Mouse (Mus musculus) B cell, adult 2 months (primary cell): Measurements from ENCODE around the gene Igsf21.

ENCODE experiments used
- DNase-seq, 2 experiments: peaks; one replicate each; pipeline ENCODE4 v3.0.0; 2022

Gene Igsf21

DNA sequence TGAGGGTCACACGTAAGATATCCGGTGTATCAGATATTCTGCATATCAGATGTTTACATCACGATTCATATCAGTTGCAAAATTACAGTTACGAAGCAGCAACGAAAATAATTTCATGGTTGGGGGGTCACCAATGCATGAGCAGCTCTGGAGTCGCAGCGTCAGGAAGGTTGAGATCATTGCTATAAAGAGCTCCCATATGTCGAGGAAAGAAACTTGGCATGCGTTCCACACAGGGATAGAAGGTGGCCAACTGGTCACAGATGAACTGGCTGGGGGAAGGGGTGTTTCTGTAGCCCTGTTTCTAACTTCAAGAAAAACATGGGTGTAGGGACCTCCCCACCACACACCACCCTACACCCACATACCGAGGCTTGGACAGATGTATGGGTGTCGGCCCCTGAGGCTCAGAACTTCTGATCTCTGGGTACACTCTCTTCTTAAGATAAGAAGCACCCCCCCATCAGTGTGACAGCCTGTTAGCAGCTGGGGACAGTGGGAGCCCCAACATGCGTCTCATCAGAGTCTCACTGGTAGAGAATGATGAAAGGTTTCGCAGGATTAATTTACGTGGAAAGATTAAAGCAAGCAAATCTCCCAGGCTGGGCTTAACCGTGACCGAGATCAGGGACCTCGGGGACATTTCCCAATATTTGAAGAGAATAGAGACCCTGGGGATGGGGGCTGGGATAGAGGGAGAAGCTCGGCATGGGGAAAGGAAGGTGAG is 54.1 kb downstream of the Igsf21 start:
- no peak for DNase-seq

DNA sequence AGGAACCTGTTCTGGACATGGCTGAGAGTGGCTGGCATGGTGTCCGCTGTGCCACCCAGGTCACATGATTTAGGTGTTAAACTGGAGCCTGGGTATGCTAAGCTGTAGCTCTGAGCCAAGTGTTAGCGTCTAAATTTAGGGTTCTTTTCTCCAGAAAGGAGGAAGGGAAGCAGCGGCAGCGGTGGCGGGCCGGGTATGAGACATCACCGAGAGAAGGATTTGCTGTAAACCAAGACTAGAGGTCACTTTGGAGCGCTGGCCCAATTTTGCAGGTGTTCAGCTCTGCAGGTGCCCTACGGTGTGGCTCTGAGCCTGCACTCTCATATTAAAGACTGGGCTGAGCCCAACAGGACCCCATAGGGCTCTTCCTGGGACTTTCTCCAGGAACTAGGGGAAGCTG is 57.0 kb downstream of the Igsf21 start:
- no peak for DNase-seq

DNA sequence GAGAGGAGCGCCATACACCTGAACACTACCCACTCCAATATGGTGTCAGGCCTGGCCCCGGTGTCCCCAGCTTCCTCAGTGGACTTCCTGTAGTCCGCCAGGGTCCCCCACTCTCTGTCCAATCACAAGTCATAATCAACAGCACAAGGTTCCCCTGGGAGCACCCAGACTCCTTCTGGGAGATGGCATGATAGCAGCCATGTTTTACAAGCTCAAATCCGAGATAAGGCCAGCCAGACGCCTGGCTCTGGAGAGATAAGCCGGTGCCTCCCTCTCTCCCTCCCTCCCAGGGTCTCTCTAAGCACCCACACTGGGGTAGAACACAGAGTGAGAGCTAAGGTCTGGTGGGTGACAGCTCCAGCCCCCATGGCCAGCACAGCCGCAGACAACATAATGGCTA is 58.0 kb downstream of the Igsf21 start:
- DNase-seq = no peak

DNA sequence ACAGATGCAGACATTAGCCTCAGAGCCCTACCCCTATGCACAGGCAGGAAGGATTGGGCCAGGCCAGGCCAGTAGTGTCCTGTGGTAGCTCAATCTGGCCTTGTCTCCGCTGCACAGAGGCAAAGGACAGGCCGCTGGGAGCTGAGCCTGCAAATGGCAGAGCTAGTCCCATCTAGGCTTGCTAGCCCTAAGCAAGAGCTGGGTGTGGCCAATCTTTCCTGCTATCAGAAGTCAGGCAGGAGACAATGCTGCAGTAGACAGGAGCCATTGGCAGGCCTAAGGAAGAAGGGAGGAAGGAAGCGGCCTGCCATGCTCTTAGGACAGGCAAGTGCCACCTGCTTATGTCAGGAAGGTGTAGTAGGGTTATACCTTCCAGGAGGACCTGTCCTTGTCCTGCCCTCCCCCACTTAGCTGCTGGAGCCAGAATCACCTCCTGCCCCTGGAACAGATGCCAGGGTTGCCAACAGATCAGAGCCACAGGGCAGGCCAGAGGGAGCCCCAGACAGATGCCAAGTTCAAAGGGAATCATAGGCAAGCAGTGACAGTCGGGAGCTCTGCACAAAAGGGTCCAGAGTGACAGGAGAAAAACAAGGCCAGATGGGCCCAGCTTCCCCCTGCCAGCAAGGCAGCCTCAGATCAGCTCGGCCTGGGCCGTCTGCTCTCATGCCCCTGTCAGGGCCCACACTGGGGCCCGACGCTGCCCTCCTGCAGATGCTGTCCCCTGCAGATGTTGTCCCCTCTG is 59.0 kb downstream of the Igsf21 start:
- no peak for DNase-seq

DNA sequence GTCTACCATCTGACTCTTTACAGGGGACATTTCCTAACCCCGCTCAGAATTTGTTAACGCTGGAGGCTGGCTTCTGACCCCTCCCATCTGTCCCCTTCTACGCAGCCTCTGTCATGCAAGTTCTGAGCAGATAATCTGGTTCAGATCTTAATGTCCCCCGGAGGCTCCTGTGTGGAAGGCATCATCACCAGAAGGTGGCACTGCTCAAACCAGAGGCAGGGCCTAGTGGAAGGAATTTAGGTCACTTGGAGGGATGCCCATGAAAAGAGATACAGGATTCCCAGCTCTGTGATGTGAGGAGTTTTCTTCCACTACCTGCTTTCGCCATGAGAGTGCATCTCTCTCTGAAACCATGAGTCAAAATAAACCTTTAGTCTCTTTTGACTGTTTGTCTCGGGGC is 67.0 kb downstream of the Igsf21 start:
- no peak for DNase-seq

DNA sequence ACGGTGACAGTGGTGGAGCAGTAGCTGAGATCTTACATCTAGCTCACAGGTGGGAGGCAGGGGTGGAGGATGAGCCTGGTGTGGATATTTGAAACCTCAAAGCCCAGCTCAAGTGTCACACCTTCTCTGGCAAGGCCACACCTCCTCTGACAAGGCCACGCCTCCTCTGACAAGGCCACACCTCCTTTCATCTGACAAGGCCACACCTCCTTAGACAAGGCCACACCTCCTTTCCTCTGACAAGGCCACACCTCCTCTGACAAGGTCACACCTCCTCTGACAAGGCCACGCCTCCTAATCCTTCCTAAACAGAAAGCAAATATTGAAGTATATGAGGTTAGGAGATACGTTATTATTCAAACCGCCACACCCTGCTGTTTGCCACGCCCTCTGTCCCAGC is 69.5 kb downstream of the Igsf21 start:
- no peak for DNase-seq

DNA sequence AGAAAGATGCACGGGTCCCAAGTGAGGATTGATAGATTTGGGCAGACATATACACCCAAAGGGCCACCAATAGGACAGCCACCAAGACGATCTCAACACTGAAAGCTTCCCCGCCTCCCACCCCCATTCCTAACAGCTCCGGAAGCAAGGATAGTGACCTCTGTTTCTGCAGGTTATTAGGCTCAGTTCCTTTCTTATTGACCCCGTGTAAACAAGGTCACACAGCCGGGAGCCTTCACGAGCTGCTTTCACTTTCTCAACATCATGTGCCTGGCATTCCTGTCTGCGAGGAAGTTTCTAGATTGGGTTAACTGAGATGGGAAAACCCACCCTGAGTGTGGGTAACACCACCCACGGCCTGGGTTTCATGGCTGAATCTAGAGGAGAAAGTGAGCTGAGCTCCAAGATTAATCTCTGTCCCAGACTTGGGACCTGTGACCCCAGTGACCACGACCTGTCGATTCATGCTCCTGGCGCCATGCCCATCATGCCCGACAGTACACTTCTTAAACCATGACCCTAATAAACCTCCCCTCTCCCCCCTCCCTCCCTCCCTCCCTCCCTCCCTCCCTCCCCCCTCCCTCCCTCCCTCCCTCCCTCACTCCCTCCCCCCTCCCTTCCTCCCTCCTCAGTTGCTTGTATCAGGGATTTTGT is 72.7 kb downstream of the Igsf21 start:
- no peak for DNase-seq

DNA sequence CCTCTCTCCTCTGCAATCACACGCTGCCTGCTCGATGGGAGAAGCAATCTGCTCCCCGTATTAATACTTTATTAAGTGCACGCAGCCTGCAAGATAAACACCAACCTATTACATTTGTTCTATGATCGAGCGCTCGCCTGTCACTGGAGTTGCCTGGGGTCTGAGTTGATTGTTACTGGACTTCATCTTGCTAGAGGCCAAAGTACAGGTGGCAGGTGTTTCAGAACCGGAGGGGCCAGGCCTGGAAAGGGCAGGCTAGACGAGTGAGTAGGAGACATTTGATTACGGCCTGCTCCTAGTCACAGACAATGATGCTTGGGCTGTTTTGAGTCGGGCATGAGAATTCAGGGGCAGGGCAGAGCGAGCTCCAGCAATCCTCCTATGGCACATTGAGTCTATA is 73.5 kb downstream of the Igsf21 start:
- no peak for DNase-seq

DNA sequence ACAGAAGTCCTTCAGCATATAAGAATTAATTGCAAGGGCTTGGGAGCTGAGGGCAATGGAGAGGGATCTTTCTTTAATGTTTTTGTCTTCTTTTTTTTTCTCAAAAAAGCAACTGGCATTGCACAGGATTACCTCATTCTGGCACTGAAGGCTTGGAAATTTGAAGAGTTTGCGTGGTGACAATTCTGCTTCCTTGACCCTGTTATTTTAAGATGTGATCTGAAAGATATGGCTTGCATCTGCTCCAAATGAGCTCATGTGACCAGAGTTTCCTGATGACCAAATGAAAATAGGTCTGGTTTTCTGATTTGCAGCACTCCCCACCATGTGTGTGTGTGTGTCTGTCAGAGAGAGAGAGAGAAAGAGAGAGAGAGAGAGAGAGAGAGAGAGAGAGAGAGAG is 74.7 kb downstream of the Igsf21 start:
- no peak for DNase-seq

DNA sequence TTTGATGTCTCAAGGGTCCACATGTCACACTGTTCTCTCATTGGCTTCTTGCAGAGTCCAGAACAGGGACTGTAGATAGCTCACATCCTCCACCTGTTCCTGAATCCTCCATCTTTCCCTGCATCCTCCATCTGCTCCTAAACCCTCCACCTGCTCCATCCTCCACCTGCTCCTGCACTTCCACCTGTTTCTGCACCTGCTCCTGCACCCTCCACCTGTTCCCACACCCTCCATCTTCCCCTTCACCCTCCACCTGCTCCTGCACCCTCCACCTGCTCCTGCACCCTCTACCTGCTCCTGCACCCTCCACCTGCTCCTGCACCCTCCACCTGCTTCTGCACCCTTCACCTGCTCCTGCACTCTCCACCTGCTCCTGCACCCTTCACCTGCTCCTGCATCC is 75.4 kb downstream of the Igsf21 start:
- DNase-seq = no peak

DNA sequence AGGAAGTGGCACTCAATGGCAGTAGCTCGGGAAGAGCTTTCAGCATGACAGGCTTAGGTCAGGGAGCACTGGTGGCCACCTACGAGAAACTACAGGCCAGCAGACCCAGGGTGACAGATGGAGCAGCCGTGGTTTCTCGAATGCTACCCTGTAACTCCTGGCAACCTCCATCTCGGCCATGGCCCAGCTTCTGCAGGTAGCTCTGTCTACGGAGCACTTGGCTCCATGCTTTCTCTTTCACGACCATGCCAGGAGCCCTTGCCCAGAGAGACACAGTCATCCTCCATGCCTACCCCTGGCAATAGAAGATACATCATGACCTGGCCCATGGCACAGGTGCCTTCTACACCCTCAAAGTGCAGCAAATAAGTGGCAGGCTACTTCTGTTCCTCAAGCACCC is 80.7 kb downstream of the Igsf21 start:
- no peak for DNase-seq

DNA sequence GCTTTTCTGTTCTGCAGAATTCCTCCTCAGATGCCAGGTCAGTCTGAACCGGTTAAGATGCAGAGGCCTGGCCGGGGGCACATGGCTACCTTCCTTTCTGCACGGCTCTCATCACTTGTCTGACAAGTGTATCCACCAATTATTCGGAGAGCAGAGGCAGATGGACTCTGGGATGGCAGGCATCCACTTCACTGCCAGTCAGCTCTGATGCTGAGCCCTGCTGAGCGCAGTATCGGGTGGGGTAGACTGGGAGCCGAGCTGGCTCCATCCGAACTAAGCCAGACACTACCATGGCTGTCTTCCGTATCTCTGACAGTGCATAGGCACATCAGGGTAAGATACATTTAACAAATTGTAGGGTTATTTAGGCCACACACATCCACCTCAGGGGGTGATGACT is 81.9 kb downstream of the Igsf21 start:
- DNase-seq = no peak

DNA sequence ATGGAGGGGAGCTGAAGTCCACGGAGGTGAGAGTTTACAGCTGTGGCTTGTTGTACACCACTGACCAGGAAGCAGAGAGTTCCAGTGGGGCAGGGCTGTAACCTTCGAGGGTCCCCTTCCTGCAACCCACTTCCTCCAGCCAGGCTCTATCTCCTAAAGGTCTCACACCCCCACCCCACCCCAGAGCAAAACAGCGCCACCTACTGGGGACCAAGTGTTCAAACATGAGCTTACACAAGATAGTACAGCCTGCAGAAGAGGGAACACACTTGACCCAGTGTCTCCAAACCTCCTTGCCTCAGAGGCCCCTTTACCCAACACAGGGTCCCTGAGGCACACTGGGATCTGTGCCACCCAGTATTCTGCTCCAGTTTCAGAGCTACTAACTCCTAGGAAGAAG is 87.0 kb downstream of the Igsf21 start:
- DNase-seq = no peak

DNA sequence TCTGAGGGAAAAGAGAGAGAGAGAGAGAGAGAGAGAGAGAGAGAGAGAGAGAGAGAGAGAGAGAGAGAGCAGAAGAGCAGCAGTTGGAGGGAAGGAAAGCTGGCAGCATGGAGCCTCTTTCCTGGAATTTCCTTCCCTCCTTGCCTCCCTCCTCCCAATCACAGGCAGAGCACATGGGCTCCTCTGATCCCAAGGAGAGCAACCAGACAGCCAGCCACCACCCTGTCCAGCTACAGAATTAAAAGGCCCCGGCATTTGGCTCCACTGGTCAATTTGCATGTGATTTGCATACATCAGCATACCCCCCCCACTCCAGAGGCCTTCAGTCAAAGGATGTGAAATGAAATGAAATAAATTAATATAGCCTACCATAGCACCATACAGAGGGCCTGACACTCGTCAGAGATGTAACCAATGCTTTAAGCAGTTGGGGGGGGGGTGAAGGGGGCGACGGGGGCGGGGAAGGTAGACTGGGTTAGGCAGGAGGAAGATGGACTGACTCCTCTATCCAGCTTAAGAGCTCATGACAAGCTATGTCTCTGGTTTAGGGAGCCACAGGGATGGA is 91.6 kb downstream of the Igsf21 start:
- no peak for DNase-seq

DNA sequence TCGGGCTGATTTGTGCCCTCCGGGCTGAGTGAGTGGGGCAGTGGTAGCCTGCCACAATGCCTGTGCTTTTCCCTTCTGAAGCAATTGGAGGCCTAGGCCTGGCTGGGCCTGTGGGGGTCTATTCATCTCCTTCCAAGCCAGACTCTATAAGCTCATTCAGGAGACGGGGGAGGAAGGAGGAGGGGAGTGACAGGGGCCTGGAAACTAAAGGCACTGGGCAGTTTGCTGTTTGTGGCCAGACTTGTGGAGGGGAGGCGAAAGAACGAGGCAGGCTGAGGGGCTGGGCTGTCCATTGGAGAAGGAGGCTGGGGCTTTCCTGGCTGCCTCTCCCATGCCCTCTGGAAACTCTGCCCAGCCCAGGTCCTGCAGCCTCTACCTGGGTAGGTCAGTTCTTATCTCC is 92.1 kb downstream of the Igsf21 start:
- no peak for DNase-seq

DNA sequence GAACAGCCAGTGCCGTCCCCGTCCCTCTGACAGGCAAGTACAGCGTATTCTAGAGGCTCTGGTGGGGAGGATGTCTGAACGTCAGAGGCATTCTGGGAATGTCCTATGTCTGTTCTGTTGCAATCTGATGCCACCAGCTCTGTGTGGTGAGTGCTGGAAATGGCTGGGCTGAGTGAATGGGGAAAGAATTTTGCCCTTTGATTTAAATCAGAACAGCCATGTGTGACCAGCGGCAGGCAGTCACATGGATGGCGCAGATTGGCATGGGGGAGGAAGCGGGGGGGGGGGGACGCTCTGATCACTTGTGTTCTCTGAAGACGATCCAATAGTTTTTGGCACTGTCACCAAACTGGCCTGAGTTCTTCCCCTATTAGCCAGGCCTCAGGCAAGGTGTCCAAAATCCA is 92.9 kb downstream of the Igsf21 start:
- no peak for DNase-seq

DNA sequence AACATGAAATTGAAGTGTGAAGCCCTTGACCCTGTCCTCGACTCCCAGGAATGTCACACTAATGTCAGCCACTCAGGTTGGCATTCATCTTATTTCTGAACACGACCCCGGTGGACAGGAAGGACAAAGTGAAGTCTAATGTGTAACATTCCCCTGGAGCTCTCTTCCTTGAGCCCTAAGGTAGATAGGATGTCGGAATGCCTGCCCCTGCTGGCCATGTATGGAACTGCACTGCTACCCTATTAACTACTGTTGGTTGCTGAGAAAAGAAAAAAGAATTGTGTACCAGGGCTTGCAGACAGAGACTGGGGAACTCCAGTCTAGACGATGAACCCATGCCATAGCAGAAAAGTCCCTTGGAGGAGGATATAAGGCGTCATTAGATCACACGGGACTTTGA is 93.5 kb downstream of the Igsf21 start:
- DNase-seq = peak; percentile 19 to 24

DNA sequence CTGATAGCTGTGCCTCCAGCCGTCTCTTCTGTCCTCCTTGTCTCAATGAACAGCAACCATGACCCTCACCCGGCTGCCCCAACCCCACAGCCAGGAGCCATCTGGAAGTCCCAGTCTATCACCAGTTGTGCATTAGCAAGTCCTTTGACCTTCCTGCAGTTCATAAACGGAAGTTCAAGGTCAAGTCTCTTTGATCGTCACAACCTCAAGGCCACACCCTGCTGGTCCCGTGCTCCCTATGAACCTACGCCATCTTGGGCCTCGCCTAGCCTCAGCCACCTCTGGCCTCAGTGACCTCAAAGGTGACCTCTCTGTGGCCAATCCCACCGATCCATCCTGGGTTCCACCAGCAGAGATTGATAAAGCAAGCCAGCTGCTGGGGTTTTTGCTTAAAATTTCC is 96.9 kb downstream of the Igsf21 start:
- DNase-seq = no peak

DNA sequence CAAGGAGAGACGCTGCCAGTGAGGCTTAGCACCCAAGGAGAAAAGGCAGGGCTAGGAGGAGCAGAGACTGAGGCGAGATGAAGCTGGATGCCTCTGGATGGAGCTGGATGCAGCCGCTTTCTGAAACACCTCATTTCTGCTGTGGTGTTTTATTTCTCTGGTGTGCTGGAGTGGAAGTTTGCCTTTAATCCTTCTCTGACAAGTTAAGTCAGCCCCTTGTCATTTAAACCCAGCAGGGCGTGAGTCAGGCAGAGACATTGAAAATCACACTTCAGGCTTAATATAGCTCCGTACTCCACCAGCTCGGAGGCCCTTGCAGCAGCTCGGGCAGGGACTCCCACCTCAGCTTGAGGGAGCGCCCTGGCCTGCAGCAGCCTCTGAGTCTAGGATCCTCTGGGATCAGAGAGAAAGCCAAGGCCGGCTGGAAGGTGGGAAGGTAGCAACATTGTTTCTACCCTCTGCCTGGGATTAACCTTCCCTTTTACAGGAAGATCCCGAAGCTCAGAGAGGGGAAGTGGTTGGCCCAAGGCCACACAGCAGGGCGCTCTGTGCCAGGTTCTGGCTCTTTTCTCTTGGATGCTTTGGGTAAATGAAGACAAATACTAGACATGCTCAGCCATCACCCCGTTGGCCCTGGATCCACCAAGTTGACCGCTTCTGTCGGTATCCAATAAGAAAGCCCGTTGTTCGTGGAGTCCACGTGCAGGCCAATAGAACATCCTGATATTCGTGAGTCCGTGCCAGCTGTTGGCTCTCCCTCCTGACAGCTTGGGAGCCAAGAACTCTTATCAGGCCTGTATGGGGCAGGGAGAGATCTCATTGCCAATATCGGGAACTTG is 98.5 kb downstream of the Igsf21 start:
- DNase-seq = no peak

DNA sequence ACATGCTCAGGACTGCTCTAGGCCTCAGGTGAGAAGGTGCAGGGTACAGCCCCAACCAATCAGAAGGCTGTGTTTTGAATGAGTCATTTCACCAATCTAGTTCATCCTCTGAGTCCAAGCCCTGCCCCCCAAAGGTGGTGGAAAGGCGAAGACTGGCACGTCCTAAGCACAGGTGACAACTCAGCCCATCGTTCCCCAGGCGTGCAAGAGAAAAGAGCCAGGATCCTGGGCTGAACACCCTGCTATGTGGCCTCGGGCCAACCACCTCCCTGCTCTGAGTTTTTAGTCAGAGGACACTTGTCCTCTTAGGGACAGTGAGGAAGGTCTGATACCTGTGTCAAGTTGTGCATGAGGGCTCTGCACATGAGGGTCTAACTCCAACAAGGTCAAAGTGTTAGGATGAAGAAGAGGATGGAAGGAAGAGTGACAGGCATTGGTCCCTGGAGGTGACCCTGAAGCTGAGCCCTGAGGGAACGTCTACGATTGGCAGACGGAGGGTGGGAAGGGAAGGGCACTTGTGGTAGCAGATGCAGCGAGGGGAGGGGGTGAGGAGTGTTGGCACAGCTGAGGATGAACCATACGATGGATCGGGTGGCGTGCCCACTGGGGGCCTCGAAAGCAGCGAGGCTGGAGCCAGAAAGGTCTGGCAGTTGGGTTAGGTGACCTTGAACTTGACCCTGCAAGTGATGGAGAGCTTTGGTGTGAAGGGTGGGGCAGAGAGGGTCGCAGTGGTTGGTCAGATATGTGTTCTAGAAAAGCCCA is 99.3 kb downstream of the Igsf21 start:
- DNase-seq = no peak

DNA sequence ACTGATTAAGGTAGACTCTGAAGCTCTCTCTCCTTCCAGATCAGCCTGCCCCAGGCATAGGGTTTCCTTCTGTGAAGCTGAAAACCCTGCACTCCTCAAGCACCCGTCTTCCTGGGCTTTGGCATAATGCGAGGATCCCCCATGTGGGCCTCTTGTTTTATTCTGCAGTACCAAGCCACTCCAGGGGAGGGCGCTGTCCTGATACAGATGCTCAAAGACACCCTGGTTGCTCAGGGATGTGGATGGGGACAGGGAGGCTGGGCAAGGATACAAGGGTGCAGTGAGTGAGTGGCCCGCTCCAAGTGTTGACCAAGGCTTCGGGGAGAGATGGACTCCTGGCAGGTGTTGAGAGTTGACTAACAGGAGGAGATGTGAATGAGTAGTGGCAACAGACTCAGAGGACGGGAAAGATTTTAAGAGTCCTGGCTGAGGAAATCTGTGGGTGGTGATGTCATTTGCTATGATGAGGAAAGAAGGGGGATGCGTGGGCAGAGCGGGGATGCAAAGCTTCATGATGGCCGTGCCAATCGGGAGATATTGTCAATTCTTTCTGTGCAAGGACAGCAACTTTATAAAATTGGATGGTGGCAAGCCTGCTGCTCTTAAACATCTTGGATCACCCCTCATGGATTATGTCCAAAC is 102.6 kb downstream of the Igsf21 start:
- no peak for DNase-seq

DNA sequence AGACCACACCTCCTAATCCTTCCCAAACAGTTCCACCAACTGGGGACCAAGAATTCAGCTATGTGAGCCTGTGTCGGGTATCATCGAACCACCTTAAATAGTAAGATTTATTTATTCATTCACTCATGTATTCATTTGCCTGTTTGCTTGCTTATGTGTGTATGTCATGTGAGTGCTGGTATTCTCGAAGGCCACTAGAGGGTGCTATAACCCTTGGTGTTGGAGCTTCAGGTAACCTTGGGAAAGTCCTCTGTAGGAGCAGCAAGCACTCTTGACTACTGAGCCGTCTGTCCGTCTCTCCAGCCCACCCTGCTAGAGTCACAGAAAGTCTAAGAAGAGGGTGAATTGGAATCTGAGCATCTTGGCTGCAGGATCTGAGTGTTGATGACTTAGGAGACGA is 103.4 kb downstream of the Igsf21 start:
- DNase-seq = no peak
